Mouse (Mus musculus): ENCODE measurements around the gene Otud3. TPM values are rescaled to one million over a fixed set of nuclear protein-coding genes. Genes with fewer than 3 reads are reported as not detected.

Otud3 gene
- total RNA-seq, 2 experiments from 2014 or later: 9.6 to 11.5 TPM

GRCm38 (mm10) chr4:138852961-138853360 lies 60.8 kb downstream of the Otud3 start:
- no peak for DNase-seq

GRCm38 (mm10) chr4:138851463-138851862 lies 62.3 kb downstream of the Otud3 start:
- peak; percentile 49 to 85 for DNase-seq

Other genes starting within 250 kb of the Otud3 start
- under 1 TPM; 0.15 to 0.18 TPM for gene Pla2g2c, start 189.2 kb downstream of the Otud3 start, total RNA-seq (2021)
- 1 to 10 TPM; 1.9 to 2.7 TPM for gene Ubxn10, start 176.8 kb downstream of the Otud3 start, total RNA-seq (2021)
- gene Pla2g2f, start 156.3 kb downstream of the Otud3 start, total RNA-seq (2021): under 1 TPM; 0.28 to 0.37 TPM
- 1 to 10 TPM; 1.2 to 6.4 TPM for gene Pla2g2d, start 138.2 kb downstream of the Otud3 start, total RNA-seq (2021)
- 10 to 100 TPM; 31.6 to 41.3 TPM for gene Pla2g5, start 50.5 kb downstream of the Otud3 start, total RNA-seq (2021)
- gene Gm13030, start 40.0 kb downstream of the Otud3 start, total RNA-seq (2021): not detected
- under 1 TPM in 1 of 2 experiments, not detected in 1; 0.69 TPM for gene Pla2g2e, start 36.0 kb downstream of the Otud3 start, total RNA-seq (2021)
- not detected for gene Rnf186, start 53.2 kb upstream of the Otud3 start, total RNA-seq (2021)
- gene Tmco4, start 58.9 kb upstream of the Otud3 start, total RNA-seq (2021): 10 to 100 TPM; 10.6 to 10.7 TPM
- gene Htr6, start 161.6 kb upstream of the Otud3 start, total RNA-seq (2021): not detected
- gene Nbl1, start 179.0 kb upstream of the Otud3 start, total RNA-seq (2021): 10 to 100 TPM; 17.2 to 28.6 TPM
- 100 to 1,000 TPM; 596 to 645 TPM for gene Minos1, start 217.2 kb upstream of the Otud3 start, total RNA-seq (2021)